Mouse (Mus musculus) activated CD4-positive, CD25-positive, alpha-beta regulatory T cell, adult 9 weeks (primary cell): ENCODE measurements around the gene Tmem135. TPM values are rescaled to one million over a fixed set of nuclear protein-coding genes. Genes with fewer than 3 reads are reported as not detected.

ENCODE experiments used
- polyA plus RNA-seq: library from polyadenylated mRNA; unstranded; fragments of 100-300 nt; shearing (Covaris generic); gene quantifications from one replicate; pipeline ENCODE4 v1.2.1, GENCODE M21; 2017

The Tmem135 gene
- 30.6 TPM for polyA plus RNA-seq

DNA sequence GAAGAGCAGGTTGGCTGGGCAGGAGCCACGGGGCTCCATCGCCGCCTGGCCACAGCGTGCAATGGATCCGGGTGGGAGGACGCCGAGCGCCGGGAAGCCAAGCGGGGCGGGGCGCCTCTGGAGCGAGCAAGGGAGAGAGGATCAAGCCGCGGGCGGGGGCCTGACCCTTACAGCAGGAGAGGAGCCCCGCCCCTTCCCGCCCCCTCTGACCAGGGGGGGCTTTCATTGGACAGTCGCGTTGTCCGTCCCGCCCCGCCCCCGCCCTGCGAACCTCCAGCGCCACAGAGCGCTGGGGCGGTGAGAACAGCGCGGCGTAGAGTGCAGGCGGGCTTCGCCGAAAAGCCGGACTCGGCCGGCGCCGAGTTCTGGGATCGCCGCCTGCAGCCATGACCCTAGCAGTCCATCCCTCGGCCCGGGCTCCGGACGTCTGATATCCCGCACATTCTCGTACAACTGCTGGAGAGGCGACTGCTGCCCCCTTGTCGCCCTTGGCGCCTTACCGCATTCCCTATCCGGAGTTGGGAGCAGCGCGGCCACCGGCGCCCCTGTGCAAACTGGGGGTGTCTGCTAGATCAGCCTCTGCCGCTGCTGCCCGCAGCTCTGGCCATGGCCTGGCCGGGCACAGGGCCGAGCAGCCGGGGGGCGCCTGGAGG is at the start of gene Tmem135, which contains the start of gene Fzd4:
Gene Tmem135, minus strand, starts transcription at position 142 of the 653 bp plus-strand sequence.
Gene Fzd4, plus strand, starts transcription at position 275 of the 653 bp plus-strand sequence.

Other genes with a start within 250 kb of the Tmem135 start
- gene Fzd4, start 133 bp upstream of the Tmem135 start, polyA plus RNA-seq = not detected
- not detected for gene Prss23, start 123.0 kb upstream of the Tmem135 start, polyA plus RNA-seq
- not detected for gene Me3, start 228.2 kb upstream of the Tmem135 start, polyA plus RNA-seq